Mouse (Mus musculus) G1E-ER4 (cell line): ENCODE data around the gene Hist1h2ba. TPM values are rescaled to one million over a fixed set of nuclear protein-coding genes. Genes with fewer than 3 reads are reported as not detected.
A peak's percentile ranks its signal among the peaks of the same experiment; 100 is the strongest.

Source experiments
- GATA1 ChIP-seq: IDR thresholded peaks from one replicate; pipeline ENCODE4 v1.8.0; 2012; ENCODE audit warnings: low read length, inconsistent platforms
- polyA plus RNA-seq: library from polyadenylated mRNA; stranded (reverse); fragments of >175 nt; gene quantifications from 2 replicates; pipeline ENCODE4 v1.2.3, GENCODE M21; 2012

Gene Hist1h2ba
- polyA plus RNA-seq, 1 experiment: not detected

GRCm38 (mm10) chr13:23916132-23916531 lies 17.8 kb downstream of the Hist1h2ba start:
- no peak for TF ChIP-seq GATA1

- no peak for TF ChIP-seq GATA1
These were observed 19.4 kb downstream of the Hist1h2ba start, which contains the start of gene Slc17a4 for GRCm38 (mm10) chr13:23914376-23915167. Gene Slc17a4, minus strand, starts transcription at chr13:23915009.

GRCm38 (mm10) chr13:23913791-23914306 lies 20.1 kb downstream of the Hist1h2ba start:
- peak; percentile 79 for TF ChIP-seq GATA1

- no peak for TF ChIP-seq GATA1
These were observed 22.6 kb downstream of the Hist1h2ba start for GRCm38 (mm10) chr13:23911335-23911734.

GRCm38 (mm10) chr13:23910121-23910520 lies 23.8 kb downstream of the Hist1h2ba start:
- TF ChIP-seq GATA1: no peak

GRCm38 (mm10) chr13:23906906-23907305 lies 27.1 kb downstream of the Hist1h2ba start:
- no peak for TF ChIP-seq GATA1

GRCm38 (mm10) chr13:23898242-23898641 lies 35.7 kb downstream of the Hist1h2ba start:
- no peak for TF ChIP-seq GATA1

GRCm38 (mm10) chr13:23893269-23893593 lies 40.7 kb downstream of the Hist1h2ba start:
- TF ChIP-seq GATA1: no peak

- no peak for TF ChIP-seq GATA1
These were observed 41.2 kb downstream of the Hist1h2ba start for GRCm38 (mm10) chr13:23892592-23893268.

- no peak for TF ChIP-seq GATA1
These were observed 44.8 kb downstream of the Hist1h2ba start for GRCm38 (mm10) chr13:23889011-23889605.

- TF ChIP-seq GATA1: no peak
These were observed 46.8 kb downstream of the Hist1h2ba start for GRCm38 (mm10) chr13:23887026-23887725.

GRCm38 (mm10) chr13:23885540-23885939 lies 48.4 kb downstream of the Hist1h2ba start:
- no peak for TF ChIP-seq GATA1

Other genes starting within 250 kb of the Hist1h2ba start
- 16.7 and 25.9 TPM in 2 replicates for gene Hist1h2bc, start 250.0 kb downstream of the Hist1h2ba start, polyA plus RNA-seq
- not detected in 2 replicates for gene Hist1h1t, start 238.3 kb downstream of the Hist1h2ba start, polyA plus RNA-seq
- 4.1 and 4.5 TPM in 2 replicates for gene Hist1h4c, start 235.7 kb downstream of the Hist1h2ba start, polyA plus RNA-seq
- not detected in 2 replicates for gene Hfe, start 223.3 kb downstream of the Hist1h2ba start, polyA plus RNA-seq
- 32.4 and 36.9 TPM in 2 replicates for gene Hist1h1c, start 195.3 kb downstream of the Hist1h2ba start, polyA plus RNA-seq
- gene Hist1h3c, start 188.6 kb downstream of the Hist1h2ba start, polyA plus RNA-seq: 12.2 and 13.4 TPM in 2 replicates
- gene Hist1h2bb, start 187.4 kb downstream of the Hist1h2ba start, polyA plus RNA-seq: 6.6 and 10.7 TPM in 2 replicates
- gene Hist1h2ab, start 183.0 kb downstream of the Hist1h2ba start, polyA plus RNA-seq: 30.3 and 45.7 TPM in 2 replicates
- 11.4 and 12.4 TPM in 2 replicates for gene Hist1h3b, start 181.9 kb downstream of the Hist1h2ba start, polyA plus RNA-seq
- 9.0 and 10.6 TPM in 2 replicates for gene Hist1h4b, start 177.1 kb downstream of the Hist1h2ba start, polyA plus RNA-seq
- gene Hist1h4a, start 172.9 kb downstream of the Hist1h2ba start, polyA plus RNA-seq: 31.9 and 40.7 TPM in 2 replicates
- 3.9 and 6.7 TPM in 2 replicates for gene Hist1h3a, start 171.8 kb downstream of the Hist1h2ba start, polyA plus RNA-seq
- 0.33 and 1.8 TPM in 2 replicates for gene Hist1h1a, start 170.5 kb downstream of the Hist1h2ba start, polyA plus RNA-seq
- not detected in 2 replicates for gene Trim38, start 164.2 kb downstream of the Hist1h2ba start, polyA plus RNA-seq
- not detected in 2 replicates for gene Slc17a2, start 127.2 kb downstream of the Hist1h2ba start, polyA plus RNA-seq
- not detected in 2 replicates for gene Slc17a3, start 94.7 kb downstream of the Hist1h2ba start, polyA plus RNA-seq
- gene Slc17a1, start 66.4 kb downstream of the Hist1h2ba start, polyA plus RNA-seq: not detected in 2 replicates
- gene Slc17a4, start 19.1 kb downstream of the Hist1h2ba start, polyA plus RNA-seq: not detected in 2 replicates
- gene Hist1h2aa, start 306 bp upstream of the Hist1h2ba start, polyA plus RNA-seq: not detected in 2 replicates
- not detected in 2 replicates for gene Scgn, start 57.1 kb upstream of the Hist1h2ba start, polyA plus RNA-seq